Comparison of ENCODE assay signal across 7 mouse cellular contexts in the genomic region with DNA sequence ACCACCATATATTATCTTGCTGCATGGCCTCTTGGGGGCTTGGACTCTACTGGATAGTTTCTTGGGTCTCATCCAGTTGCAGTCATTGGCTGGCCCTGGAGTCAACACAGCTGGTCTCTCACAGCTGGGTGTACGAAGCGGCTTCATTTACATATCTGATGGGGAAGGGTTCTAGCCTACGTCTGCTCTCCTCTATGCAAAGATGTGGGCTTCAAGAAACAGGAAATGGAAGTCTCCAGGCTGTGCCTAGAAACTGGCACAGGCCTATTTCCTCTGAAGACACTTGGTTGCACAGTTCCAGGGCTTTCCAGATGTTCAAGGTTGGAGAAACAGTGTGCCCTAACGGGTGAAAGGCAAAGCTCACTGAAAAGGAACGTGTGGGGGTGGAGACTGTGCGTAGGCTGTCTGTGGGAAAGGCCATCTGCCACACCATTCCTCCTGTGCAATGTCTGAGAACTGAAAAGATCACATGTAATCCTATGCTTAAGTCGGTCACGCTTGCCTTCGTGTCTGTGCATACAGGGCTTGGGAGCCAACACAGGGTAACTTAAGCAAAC. TPM values are rescaled to one million over a fixed set of nuclear protein-coding genes. Genes with fewer than 3 reads are reported as not detected.
DNase-seq lines count a peak whose midpoint lies in the region; ATAC-seq and TF ChIP-seq lines count a peak whose summit lies in the region.

No protein-coding gene starts in this region.

- no peak for TF ChIP-seq POLR2A in lung, adult 2 months (IDR thresholded peaks at IDR 0.05; ENCODE audit: borderline replicate concordance, extremely low read depth, low read depth, low read length)

- H3K27ac ChIP-seq in lung, embryonic 14.5 days (ENCODE audit: low read depth): peak overlapping the region; percentile 87
- peak overlapping the region; percentile 52 for H3K27ac ChIP-seq in embryonic facial prominence, embryonic 14.5 days (replicated peaks; ENCODE audit: low read depth, low read length)
- peak overlapping the region; percentile 79 for H3K27ac ChIP-seq in kidney, embryonic 15.5 days

- peak; percentile 97 for ATAC-seq in lung, embryonic 14.5 days (ENCODE audit: insufficient read depth)
- ATAC-seq in embryonic facial prominence, embryonic 14.5 days (ENCODE audit: low read depth): peak; percentile 84
- ATAC-seq in kidney, embryonic 15.5 days (replicated peaks; ENCODE audit: low FRiP score): peak; percentile 91
- ATAC-seq in erythroid progenitor cell, adult 5-6 weeks (replicated peaks; ENCODE audit: low FRiP score, poor library complexity, severe bottlenecking): no peak

- H3K4me2 ChIP-seq in lung, embryonic 14.5 days: peak overlapping the region; percentile 25; the same call in 1 of the 2 replicates
- no peak overlapping the region for H3K4me2 ChIP-seq in embryonic facial prominence, embryonic 14.5 days (ENCODE audit: low read depth, low read length)
- H3K4me2 ChIP-seq in kidney, embryonic 15.5 days: peak overlapping the region; percentile 10; the same call in 1 of the 2 replicates

- H3K27me3 ChIP-seq in lung, embryonic 14.5 days (ENCODE audit: insufficient read depth, low read length): no peaks in the 10 kb centered on the region
- H3K27me3 ChIP-seq in embryonic facial prominence, embryonic 14.5 days (replicated peaks; ENCODE audit: control insufficient read depth, insufficient read depth, low read length): no peaks in the 10 kb centered on the region
- H3K27me3 ChIP-seq in kidney, embryonic 15.5 days: no peaks in the 10 kb centered on the region

- peak; percentile 12; the same call in 1 of the 2 replicates for TF ChIP-seq CTCF in lung, embryonic 14.5 days (IDR thresholded peaks at IDR 0.05; ENCODE audit: low read depth)
- no peak for TF ChIP-seq CTCF in lung, adult 2 months (IDR thresholded peaks at IDR 0.05; ENCODE audit: insufficient read depth, low read length)

- 39% methylated on average over 9 of the region's 9 CpGs for WGBS in lung, embryonic 14.5 days
- WGBS in lung, adult 2 months: 56% methylated on average over 9 of the region's 9 CpGs
- 50% methylated on average over 9 of the region's 9 CpGs for WGBS in embryonic facial prominence, embryonic 14.5 days
- WGBS in kidney, embryonic 15.5 days: 26% methylated on average over 9 of the region's 9 CpGs

- no peak overlapping the region for H3K4me3 ChIP-seq in lung, embryonic 14.5 days (ENCODE audit: low read depth, low read length)
- H3K4me3 ChIP-seq in lung, adult 2 months (replicated peaks; ENCODE audit: extremely low read depth, low read depth, low read length): no peak overlapping the region
- H3K4me3 ChIP-seq in embryonic facial prominence, embryonic 14.5 days (ENCODE audit: low read depth, low read length): no peak overlapping the region
- H3K4me3 ChIP-seq in kidney, embryonic 15.5 days (replicated peaks): no peak overlapping the region

- H3K9ac ChIP-seq in lung, embryonic 14.5 days: no peak overlapping the region
- no peak overlapping the region for H3K9ac ChIP-seq in embryonic facial prominence, embryonic 14.5 days (ENCODE audit: low read depth, low read length)
- H3K9ac ChIP-seq in kidney, embryonic 15.5 days: no peak overlapping the region

- peak; percentile 95 for DNase-seq in lung, embryonic 14.5 days
- no peak for DNase-seq in lung, adult 2 months
- DNase-seq in embryonic facial prominence, embryonic 14.5 days (ENCODE audit: low spot score): peak; percentile 79
- DNase-seq in retina, postnatal 7 days (ENCODE audit: low read depth, low spot score): peak; percentile 25
- DNase-seq in gastrocnemius, postnatal 10 days: no peak

- no peaks in the 10 kb centered on the region for H3K36me3 ChIP-seq in lung, embryonic 14.5 days (ENCODE audit: insufficient read depth)
- H3K36me3 ChIP-seq in embryonic facial prominence, embryonic 14.5 days (ENCODE audit: control insufficient read depth, insufficient read depth, low read length): no peaks in the 10 kb centered on the region
- no peaks in the 10 kb centered on the region for H3K36me3 ChIP-seq in kidney, embryonic 15.5 days

- no peaks in the 10 kb centered on the region for H3K9me3 ChIP-seq in lung, embryonic 14.5 days (ENCODE audit: low read depth, low read length)
- H3K9me3 ChIP-seq in embryonic facial prominence, embryonic 14.5 days (ENCODE audit: control insufficient read depth, low read length): no peaks in the 10 kb centered on the region
- no peaks in the 10 kb centered on the region for H3K9me3 ChIP-seq in kidney, embryonic 15.5 days (replicated peaks)

- peaks cover 24% of the 10 kb centered on the region for H3K4me1 ChIP-seq in lung, embryonic 14.5 days (ENCODE audit: insufficient read depth)
- H3K4me1 ChIP-seq in lung, adult 2 months (ENCODE audit: control insufficient read depth, insufficient read depth, low read length): peaks cover 2% of the 10 kb centered on the region
- peaks cover 36% of the 10 kb centered on the region for H3K4me1 ChIP-seq in embryonic facial prominence, embryonic 14.5 days (ENCODE audit: control insufficient read depth, insufficient read depth, low read length)
- H3K4me1 ChIP-seq in kidney, embryonic 15.5 days: peaks cover 51% of the 10 kb centered on the region

RNA-seq across cellular contexts. Expression of gene Sema5a, which starts 20.8 kb away (rescaled TPM):
- polyA plus RNA-seq in lung, embryonic 14.5 days (2014; fragmentation: Nextera tagmentation; extraction: Ambion mirVana): 16.3 and 17.9 TPM in 2 replicates
- polyA plus RNA-seq in lung, adult 2 months (2012; rRNA removed): 7.6 and 10.1 TPM in 2 replicates
- polyA plus RNA-seq in embryonic facial prominence, embryonic 14.5 days (2014; fragmentation: Nextera tagmentation; extraction: Ambion mirVana): 26.7 and 27.6 TPM in 2 replicates
- 25.2 and 26.3 TPM in 2 replicates for polyA plus RNA-seq in kidney, embryonic 15.5 days (2015; fragmentation: Nextera tagmentation; extraction: Ambion mirVana)
- not detected in 2 replicates for total RNA-seq in erythroid progenitor cell, adult 5-6 weeks (2015; ENCODE audit: low replicate concordance)
- not detected in 2 replicates for total RNA-seq in erythroid progenitor cell, adult 5-6 weeks (2017; ENCODE audit: low replicate concordance)
- 10 to 100 TPM; 20.7 to 27.4 TPM for total RNA-seq in gastrocnemius, postnatal 10 days (2021)

Comparison
In these comparisons a context has a peak if more than half of its experiments do, and no peak if none do; other contexts are left out.
1. DNase-seq: peak in lung, embryonic 14.5 days (single experiment), embryonic facial prominence, embryonic 14.5 days (single experiment) and retina, postnatal 7 days (single experiment); none in lung, adult 2 months (single experiment) and gastrocnemius, postnatal 10 days (single experiment).
2. Peak in every context shown above with its lines, with median percentiles within 50 percentile points of each other: H3K27ac ChIP-seq.